Mouse (Mus musculus): ENCODE data around the gene C1s1.
A peak's percentile ranks its signal among the peaks of the same experiment; 100 is the strongest.
"Not testable (repeated sequence)": the region's sequence is repeated elsewhere in the genome, so short reads cannot be mapped to it uniquely, and the experiment has no call there.

Gene C1s1

DNA sequence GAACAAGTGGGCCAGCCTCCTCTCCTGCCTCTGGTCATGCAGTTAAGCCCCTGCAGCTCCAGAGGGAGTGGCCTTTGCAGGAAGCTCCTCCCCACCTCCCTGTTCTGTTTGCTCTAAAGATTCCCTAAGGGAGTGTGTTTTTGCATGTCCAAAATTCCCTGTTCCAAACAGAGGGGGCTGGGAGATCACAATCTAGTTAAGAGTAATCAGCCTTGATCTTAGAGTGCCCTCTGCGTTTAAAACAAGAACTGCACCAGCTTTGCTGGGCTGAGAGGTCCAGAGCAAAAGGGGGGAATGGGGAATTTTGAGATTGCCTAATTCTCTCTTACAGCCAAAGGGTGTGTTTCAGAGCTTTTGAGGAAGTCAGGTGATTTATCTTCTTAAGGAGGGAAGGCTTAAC is at the start of gene C1s1:
C1s1 (minus strand) TSS at position 76 of the 400 bp plus-strand sequence.
- DNase-seq = peak; percentile 34 to 53

DNA sequence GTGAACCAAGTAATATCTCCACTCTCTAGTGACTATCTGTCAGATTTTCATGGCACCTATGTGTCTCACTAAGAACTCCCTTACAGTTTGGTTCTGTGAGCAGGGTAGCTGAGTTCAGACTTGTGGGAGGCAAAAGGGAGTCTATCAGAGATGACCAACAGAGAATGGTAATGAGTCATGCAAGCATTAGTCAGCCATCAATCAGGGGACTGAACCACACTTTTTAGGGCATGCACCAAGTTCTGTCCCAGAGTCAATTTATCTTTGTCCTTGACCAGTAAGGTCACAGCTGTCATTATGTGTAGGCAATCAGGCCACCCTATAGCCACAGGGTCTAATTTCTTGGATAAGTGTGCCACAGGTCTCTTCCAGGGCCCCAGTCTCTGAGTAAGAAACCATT is 46.6 kb upstream of the C1s1 start:
- DNase-seq = no peak

DNA sequence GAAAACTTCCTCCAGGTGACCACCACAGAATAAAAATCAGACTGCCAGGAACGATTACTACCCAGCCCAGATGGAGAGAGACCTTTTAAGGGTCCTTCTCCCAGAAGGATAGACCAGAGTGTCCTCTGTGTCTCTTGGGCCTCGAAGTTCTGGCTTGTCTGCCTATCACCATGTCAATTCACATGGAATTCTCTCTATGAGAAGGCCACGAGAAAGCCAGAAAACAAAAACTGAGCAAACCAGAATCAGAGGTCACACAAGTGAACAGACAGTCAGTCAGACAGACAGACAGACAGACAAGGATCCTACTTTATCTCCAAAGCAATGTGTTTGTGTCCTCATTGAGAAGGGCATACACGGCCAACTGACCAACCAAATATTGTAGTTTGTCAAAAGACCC is 44.1 kb upstream of the C1s1 start:
- DNase-seq = no peak

DNA sequence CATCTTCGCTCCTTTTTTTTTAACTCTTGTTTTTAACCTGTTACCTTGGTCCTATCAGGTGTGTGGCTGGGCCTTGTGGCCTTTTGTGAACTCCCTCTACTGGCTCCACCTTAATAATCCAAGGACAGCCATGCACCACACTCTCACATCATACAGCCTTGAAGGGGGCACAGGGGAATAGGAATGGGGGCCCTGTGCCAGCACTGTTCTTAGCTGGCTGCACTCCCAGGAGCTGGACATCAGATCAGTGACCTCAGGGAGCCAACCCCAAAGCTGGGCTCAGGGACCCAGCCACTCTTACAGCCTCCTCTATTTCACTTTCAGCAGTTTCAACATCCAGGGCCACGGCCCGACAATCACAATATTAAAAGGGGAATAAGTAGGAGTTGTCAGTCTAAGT is 43.6 kb upstream of the C1s1 start:
- DNase-seq = no peak

DNA sequence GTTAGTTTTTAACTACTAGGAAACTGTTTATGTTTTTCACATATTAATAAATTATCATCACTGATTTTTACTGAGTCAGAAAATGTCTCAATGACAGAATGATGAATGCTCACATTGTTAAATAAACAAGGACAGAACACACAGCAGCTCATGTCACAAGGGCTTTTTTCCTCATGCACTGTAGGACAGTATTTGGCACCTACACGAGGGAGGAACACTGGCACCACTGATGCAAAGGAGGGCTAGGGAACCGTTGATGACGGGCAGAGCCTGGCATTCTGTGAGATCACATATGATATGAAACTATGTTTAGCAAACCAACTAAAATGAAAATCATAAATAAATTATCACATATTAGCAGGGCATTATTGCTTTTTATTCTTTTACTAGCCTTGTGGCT is 42.8 kb upstream of the C1s1 start:
- DNase-seq = no peak

DNA sequence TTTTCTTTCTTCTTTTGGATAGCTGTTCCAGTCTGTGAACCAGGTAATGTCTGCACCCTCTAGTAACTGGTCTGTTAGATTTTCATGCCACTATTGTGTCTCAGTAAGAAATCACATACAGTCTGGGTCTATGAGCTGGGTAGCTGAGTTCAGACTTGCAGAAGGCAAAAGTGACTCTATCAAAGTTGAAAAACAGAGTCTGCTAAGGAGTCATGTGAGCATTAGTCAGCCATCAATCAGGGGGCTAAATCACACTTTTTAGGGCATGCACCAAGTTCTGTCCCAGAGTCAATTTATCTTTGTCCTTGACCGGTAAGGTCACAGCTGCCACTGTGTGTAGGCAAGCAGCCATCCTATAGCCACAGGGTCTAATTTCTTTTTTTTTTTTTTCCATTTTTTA is 40.1 kb upstream of the C1s1 start:
- no peak for DNase-seq

DNA sequence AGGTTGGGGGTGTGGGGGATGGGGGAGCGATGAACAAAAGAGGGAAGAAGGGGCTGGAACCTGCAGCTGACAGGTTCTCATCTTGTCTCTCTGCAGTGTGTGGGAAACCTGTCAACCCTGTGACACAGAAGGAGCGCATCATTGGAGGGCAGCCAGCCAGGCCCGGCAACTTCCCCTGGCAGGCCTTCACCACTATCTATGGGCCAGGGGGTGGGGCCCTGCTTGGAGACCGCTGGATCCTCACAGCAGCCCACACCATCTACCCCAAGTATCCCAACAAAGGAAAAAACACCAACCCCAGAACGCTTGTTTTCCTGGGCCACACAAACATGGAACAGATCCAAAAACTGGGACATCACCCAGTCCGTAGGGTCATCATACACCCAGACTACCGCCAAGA is 38.0 kb upstream of the C1s1 start:
- DNase-seq = peak in 1 of 2 experiments; percentile 6

DNA sequence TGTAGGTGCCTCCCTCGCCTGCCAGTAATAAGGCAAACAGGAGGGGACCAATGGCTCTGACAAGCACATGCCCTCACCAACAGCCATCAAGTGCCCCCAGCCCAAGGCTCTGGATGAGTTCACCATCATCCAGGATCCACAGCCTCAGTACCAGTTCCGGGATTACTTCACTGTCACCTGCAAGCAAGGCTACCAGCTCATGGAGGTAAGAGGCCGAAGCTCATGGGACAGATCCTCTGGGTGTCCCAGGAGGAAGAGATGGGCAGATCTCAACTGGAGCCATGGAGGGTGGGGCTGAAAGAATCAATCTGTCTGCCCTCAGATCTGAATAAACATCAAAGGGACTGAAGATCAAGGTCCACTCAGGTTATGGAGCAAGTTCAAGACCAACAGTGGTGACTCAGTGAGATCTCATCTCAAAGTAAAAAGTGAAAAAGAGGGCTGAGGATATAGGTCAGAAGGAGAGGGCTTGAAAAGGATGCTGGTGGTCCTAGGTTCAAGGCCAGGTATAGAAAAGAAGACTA is 33.1 kb upstream of the C1s1 start:
- not testable (repeated sequence) for DNase-seq

DNA sequence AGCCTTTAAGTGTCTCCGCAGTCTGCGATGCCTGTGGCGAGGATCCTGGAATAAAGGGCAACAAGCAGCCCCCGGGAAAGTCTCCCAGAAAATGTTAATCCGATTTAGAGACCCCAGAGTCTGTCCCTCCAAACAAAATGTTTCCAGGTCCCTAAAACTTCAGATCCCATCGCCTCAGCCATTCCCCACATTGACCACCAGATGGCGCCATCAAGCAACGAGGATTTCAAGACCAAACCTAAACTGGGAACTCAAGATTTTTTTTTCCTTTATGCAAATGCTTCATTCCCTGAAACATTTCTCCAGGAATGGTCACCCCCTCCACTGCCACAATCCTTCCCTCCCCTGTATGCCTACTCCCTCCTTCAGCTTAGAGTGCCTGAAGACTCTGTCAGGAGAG is 27.9 kb upstream of the C1s1 start, which contains the start of gene C1rb:
C1rb (plus strand) TSS at position 269 of the 400 bp plus-strand sequence.
- DNase-seq = peak; percentile 57 to 72

DNA sequence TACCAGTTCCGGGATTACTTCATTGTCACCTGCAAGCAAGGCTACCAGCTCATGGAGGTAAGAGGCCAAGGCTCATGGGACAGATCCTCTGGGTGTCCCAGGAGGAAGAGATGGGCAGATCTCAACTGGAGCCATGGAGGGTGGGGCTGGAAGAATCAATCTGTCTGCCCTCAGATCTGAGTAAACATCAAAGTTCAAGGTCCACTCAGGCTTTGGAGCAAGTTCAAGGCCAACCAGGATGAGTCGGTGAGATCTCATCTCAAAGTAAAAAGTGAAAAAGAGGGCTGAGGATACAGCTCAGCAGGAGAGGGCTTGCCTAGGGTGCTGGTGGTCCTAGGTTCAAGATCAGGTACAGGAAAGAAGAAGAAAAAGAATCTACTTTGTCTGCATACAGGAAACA is 19.5 kb upstream of the C1s1 start:
- not testable (repeated sequence) for DNase-seq

DNA sequence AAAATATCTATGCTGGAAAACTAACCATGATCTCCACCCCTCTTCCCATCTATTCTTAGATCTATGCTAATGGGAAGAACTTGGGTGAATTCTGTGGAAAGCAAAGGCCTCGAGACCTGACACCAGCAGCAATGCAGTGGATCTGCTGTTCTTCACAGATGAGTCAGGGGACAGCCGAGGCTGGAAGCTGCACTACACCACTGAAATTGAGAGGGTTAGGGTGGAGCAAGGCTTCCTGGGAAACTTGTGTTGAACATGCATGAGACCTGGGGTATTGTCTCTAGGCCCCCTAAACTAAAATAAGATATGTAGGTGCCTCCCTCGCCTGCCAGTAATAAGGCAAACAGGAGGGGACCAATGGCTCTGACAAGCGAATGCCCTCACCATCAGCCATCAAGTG is 19.0 kb upstream of the C1s1 start:
- not testable (repeated sequence) for DNase-seq

DNA sequence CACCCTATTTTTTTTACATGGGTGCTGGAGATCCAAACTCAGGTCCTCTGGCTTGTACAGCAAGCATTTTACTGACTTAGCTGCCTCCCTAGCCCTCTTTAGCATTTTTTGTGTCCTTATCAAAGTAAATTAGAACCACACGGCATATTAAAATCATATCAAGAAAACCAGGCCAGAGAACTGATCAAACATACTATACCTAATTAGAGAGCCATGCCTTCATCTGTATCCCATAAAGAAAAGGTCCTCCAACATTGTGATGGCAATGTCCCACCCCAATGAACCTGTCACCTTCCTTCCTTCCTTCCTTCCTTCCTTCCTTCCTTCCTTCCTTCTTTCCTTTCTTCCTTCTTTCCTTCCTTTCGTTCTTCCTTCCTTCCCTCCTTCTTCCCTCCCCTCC is 13.8 kb upstream of the C1s1 start:
- DNase-seq = not testable (repeated sequence)

DNA sequence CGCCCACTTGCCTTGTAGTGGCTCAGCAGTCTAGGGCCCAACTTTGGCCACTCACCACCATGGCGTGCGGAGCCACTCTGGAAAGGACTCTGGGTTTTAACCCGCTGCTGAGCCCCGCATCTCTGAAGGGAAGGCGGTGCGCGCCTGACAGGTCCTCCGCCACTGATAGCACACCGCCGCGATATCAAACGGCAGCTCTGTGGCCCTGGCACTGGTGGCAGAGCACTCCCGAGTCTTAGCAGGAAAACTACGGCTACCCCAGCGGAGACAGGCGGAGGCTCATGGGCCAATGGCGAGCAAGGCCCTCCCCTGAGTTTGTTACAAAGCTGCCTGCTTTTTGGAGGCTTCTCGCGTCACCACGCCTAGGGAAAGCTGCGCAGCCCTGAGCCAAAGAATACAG is 10.6 kb upstream of the C1s1 start:
- DNase-seq = no peak

DNA sequence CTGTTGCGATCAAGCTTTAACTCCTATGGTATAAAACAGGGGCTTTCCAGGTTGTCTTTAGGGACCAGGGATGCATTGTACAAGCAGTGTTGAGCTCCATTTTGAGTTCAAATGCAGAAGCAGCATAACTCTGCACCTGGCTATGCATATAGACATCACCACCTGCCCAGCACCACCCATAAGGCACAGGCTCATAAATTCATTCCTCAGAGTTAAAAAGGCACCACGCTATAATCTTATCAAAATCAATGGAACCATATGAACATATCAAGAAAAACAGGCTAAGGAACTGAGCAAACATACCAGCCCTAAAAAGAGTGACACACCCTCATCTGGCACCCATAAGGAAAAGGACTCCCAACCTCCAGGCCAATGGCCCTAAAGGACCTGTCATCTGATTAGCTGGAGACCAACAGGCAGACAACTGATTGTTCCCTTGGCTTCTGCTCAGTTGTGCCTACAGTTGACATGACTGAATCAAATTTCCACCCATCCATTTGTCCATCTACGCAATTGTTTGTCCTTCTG is 6.9 kb upstream of the C1s1 start:
- DNase-seq = no peak

DNA sequence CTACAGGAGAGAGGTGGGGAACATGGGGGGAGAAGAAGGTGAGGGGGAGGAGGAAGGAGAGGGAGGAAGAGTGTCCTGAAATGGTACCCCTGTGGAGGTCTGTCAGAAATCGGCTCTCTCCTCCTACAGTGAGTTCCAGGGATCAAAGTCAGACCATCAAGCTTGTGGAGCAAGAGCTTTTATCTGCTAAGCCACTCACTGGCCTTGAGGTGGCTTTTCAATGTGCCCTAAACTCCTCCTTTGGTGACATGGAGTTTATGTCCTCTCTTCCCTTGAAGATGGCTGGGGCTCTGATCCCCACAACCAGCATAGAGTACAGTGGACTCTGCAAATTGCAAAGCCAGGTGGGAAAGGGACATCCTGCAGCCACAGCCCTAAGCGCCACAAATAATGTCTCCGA is 5.8 kb upstream of the C1s1 start:
- not testable (repeated sequence) for DNase-seq

DNA sequence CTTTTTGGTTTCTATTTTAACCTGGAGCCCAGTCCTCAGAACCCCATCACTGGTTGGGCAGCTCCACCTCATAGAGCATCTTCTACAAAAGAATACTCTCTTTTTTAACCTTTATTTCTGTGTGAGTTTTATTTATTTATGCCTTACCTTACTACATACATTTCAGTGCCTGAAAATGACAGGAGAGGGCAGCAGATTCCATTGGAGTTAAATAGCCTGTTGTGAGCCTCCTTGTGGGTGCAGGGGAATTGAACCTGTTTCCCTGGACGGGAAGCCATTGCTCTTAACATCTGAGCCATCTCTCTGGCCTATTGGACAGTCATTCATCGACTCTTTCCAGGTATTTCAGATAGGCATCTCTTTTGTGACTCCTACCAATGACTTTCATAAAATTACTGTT is 3.3 kb upstream of the C1s1 start:
- no peak for DNase-seq

DNA sequence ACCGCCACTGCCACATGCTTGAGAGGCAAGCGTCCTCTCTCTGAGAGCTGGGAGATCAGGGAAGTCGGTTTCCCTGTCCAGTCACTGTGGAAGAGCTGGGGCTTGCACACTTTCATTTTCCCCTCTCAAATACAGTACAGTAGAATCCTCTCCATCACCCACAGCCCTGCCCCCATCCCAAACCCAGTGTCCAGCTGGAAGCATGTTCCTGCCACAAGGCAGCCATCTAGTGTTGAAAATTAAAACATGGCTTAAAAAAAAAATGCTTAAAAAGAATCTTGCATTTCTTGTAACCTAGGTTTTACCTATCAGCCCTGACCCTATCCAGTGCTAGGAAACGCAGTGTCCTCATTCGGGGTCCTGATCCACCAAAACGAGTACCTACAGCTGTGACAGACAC is 2.3 kb upstream of the C1s1 start:
- peak in 1 of 2 experiments; percentile 4 for DNase-seq

DNA sequence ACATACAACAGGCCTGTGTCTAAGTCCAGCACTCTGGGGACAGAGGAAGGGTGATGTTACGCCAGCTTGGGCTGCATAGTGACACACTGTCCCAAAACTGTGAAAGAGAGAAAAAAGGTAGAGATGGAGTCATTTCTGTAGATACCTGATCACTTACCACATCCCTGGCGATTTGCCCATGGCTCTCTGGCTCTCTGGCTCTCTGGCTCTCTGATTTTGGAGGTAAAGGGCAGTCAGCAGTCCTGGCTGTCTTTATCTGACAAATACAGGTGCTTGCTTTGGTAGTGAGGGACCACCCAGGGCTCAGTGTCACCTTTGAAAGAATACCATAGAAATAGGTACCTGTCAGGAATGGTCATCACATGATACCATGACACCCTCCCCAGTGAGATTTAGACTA is 983 bp downstream of the C1s1 start:
- not testable (repeated sequence) for DNase-seq

DNA sequence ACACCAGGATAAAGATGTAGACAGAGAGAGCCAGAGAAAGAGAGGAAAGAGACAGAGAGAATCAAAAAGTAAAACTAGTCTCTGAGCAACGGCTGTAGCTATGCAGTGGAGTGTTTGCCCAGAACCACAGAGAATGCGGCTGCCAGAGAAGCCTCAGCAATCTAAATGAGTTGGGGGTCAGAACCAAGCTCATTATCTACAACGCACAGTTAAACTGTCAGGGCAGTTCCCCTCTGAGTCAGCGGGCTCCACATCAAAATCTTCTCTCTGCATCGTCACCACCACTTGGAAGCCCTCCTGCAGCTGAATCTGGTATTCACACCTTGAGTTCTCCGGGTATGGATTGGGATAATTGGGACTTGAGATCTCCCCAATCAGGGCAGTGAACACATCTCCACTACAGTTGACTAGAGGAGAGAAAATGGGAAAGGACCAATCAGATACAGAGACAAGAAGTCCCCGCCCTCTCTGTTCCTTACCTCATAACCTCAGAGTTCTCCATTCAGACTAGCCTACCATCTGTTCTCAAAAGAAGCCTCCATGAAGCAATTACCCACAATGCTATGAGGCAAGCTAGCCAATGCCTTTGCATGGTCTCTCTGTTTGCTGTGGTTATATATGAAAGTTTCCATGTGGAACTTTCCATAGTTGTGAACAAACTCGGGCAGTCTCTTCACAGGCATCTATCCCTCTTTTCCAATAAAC is 5.9 kb downstream of the C1s1 start:
- not testable (repeated sequence) for DNase-seq

DNA sequence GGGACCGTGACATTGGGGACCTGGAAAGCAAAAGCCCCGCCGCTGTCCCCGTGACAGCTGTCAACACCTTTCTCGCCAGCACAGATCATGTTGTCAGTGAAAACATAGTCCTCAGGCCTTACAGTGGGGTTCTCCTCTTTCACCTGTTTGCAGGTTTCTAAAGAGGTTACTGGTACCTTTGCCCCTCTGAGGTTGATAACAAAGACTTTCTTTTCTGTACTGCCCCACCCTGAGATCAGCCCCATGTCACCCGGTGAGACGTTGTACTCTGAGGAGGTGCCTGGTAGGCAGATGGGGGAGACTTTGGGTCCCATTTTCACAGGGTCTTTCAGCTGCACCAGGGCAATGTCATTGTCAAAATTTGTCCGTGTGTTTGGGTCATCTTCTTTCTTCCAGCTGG is 11.1 kb downstream of the C1s1 start:
- no peak for DNase-seq

DNA sequence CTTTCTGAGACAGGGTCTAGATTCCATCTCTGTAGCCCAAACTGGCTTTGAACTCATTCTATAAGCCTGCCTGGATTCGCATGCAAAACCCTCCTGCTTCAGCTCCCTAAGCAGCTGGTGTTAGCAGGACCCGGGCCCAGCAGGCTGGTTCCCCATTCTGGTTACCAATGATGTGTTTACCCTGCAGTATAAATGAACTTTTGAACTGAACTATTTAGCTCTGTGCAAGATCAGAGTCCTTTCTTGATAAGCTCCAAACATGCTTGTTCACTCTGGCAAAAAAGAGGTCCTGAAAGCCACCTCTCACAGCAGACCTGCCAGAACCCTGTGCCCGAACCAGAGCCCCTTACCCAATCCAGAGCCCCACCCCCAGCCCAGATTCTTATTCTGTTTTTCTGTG is 14.3 kb downstream of the C1s1 start:
- no peak for DNase-seq

DNA sequence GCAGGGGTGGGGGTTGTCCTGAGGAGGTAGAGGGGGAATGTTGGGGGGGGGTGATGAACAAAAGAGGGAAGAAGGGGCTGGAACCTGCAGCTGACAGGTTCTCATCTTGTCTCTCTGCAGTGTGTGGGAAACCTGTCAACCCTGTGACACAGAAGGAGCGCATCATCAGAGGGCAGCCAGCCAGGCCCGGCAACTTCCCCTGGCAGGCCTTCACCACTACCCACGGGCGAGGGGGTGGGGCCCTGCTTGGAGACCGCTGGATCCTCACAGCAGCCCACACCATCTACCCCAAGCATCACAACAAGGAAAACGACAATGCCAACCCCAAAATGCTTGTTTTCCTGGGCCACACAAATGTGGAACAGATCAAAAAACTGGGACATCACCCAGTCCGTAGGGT is 20.1 kb downstream of the C1s1 start:
- peak in 1 of 2 experiments; percentile 21 for DNase-seq

DNA sequence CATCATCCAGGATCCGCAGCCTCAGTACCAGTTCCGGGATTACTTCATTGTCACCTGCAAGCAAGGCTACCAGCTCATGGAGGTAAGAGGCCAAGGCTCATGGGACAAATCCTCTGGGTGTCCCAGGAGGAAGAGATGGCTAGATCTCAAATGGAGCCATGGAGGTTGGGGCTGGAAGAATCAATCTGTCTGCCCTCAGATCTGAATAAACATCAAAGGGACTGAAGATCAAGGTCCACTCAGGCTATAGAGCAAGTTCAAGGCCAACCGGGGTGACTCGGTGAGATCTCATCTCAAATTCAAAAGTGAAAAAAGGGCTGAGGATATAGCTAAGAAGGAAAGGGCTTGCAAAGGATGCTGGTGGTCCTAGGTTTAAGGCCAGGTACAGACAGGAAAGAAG is 24.4 kb downstream of the C1s1 start:
- not testable (repeated sequence) for DNase-seq

DNA sequence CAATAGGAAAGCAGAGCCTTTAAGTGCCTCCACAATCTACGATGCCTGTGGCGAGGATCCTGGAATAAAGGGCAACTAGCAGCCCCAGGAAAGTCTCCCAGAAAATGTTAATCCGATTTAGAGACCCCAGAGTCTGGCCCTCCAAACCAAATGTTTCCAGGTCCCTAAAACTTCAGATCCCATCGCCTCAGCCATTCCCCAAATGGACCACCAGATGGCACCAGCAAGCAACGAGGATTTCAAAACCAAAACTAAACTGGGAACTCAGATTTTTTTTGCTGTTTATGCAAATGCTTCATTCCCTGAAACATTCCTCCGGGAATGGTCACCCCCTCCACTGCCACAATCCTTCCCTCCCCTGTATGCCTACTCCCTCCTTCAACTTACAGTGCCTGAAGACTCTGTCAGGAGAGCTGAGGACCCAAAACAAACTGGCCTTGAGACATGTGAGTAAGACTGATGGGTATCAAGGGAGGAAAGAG is 29.8 kb downstream of the C1s1 start, which contains the start of gene C1ra:
C1ra (plus strand) TSS at position 51 of the 482 bp plus-strand sequence.
- peak; percentile 42 to 67 for DNase-seq

Data from cerebellum, postnatal 36 days (tissue).